Mouse (Mus musculus) erythroblast, embryonic 14.5 days (primary cell): Measurements from ENCODE around the gene Slc25a45.

Source experiments
- GATA1 ChIP-seq: IDR thresholded peaks from 2 replicates; pipeline ENCODE4 v1.6.1; 2012; ENCODE audit warnings: low read length, inconsistent platforms, mixed read lengths
- TAL1 ChIP-seq: IDR thresholded peaks from 3 replicates; pipeline ENCODE4 v1.6.1; 2012; ENCODE audit warnings: low read length, inconsistent platforms, mixed read lengths

- TF ChIP-seq TAL1 (no peak), GATA1 (no peak)
Measured at GRCm38 (mm10) chr19:5844831-5845318, 32.7 kb upstream of the Slc25a45 start.
